Mouse (Mus musculus) forebrain, embryonic 14.5 days (tissue): ENCODE results near the gene Fam57b. TPM values are rescaled to one million over a fixed set of nuclear protein-coding genes. Genes with fewer than 3 reads are reported as not detected.
A peak's percentile ranks its signal among the peaks of the same experiment; 100 is the strongest.

Experiments used
- ATAC-seq: fragments of 200-750 bp; cut with Nextera tagmentation; 2 replicates; pipeline ENCODE4 v1.8.0; 2017; ENCODE audit warnings: mild to moderate bottlenecking, moderate library complexity
- DNase-seq: peaks from one replicate; pipeline ENCODE4 v3.0.0-alpha.2; 2015; ENCODE audit warnings: low spot score
- H3K27ac ChIP-seq: fragments of 300-500 bp; sonication (generic); 2 replicates; pipeline ENCODE4 v1.5.1; 2014; ENCODE audit warnings: low read depth, mild to moderate bottlenecking, control low read depth, low read length, moderate library complexity
- H3K27me3 ChIP-seq: fragments of 300-500 bp; sonication (generic); replicated peaks from 2 replicates; pipeline ENCODE4 v1.6.1; 2014; ENCODE audit warnings: low read length, control low read depth, mixed read lengths; ENCODE audit not compliant: control insufficient read depth, insufficient read depth
- H3K36me3 ChIP-seq: fragments of 300-500 bp; sonication (generic); 2 replicates; pipeline ENCODE4 v1.6.1; 2014; ENCODE audit warnings: low read length, control low read depth; ENCODE audit not compliant: control insufficient read depth, insufficient read depth
- H3K4me1 ChIP-seq: fragments of 300-500 bp; sonication (generic); 2 replicates; pipeline ENCODE4 v1.6.1; 2014; ENCODE audit warnings: antibody characterized with exemption, low read length, control low read depth; ENCODE audit not compliant: control insufficient read depth, insufficient read depth
- H3K4me2 ChIP-seq: fragments of 300-500 bp; sonication (generic); 2 replicates; pipeline ENCODE4 v1.6.1; 2014; ENCODE audit warnings: mild to moderate bottlenecking, control low read depth, low read length
- H3K4me3 ChIP-seq: fragments of 300-500 bp; sonication (generic); 2 replicates; pipeline ENCODE4 v1.5.1; 2014; ENCODE audit warnings: low read depth, low read length, control low read depth
- H3K9ac ChIP-seq: fragments of 300-500 bp; sonication (generic); 2 replicates; pipeline ENCODE4 v1.6.1; 2014; ENCODE audit warnings: mild to moderate bottlenecking, low read length, control low read depth, moderate library complexity
- H3K9me3 ChIP-seq: fragments of 300-500 bp; sonication (generic); replicated peaks from 2 replicates; pipeline ENCODE4 v1.6.1; 2016; ENCODE audit warnings: low read length, control low read depth, mixed read lengths; ENCODE audit not compliant: control insufficient read depth
- WGBS: fragments of 180-500 bp; shearing (Covaris S2); extraction: QIAGEN DNeasy Blood & Tissue Kit; methylation state at CpG from one replicate; pipeline ENCODE4 v1.1.7; 2014; 5-methylcytosine and 5-hydroxymethylcytosine counted together
- polyA plus RNA-seq: library from polyadenylated mRNA; unstranded; fragments of >200 nt; fragmentation: Nextera tagmentation; extraction: Ambion mirVana; gene quantifications from 2 replicates; pipeline ENCODE4 v1.2.1, GENCODE M21; 2014

The Fam57b gene
- polyA plus RNA-seq, 1 experiment from 2014 or later: 31.3 TPM

DNA sequence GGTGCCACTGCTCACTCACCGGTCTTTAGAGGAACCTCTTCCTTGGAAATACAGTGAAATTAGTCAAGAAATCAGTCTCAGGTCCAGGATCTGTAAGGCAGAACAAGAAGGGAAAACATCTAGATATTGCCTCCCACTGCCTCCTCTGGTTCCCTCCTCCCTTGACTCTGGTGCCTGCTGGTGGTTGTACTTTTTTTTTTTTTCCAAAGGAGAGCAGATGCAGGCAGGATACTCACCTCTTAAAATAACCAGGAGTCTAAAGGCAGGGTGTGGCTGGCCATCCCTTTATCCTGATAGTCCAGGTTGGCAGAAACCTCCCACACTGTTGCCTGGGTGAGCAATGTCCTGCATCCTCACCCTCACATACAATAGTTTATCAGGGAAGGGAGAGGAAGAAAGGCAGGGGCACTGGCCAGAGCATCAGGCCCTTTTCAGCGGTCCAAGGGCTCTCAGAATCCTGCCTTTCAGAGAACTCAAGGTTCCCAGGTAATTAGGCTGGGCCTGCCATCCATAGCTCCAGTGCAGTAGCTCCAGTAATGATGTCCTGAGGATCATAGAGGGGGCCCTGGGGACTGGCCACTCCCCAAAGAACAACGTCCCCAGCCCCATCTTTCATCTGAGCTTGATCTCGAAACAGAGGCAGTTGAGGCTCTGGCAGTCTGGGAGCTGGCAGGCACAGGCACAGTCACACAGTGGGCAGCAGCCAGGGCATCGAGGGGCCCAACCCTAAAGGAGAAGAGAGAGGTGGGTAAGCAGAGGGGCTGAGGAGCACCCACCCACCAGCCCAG, 3.0 kb downstream of the Fam57b start:
- peaks cover 12% of the 10 kb centered on the region for H3K4me1 ChIP-seq
- peak overlapping the region; percentile 90 for H3K4me2 ChIP-seq
- H3K4me3 ChIP-seq: peak overlapping the region; percentile 70
- H3K36me3 ChIP-seq: peaks cover 45% of the 10 kb centered on the region
- H3K27ac ChIP-seq: peak overlapping the region; percentile 95; the same call in 1 of the 2 replicates
- peak overlapping the region; percentile 76 for H3K9ac ChIP-seq
- no peak for DNase-seq
- no peak for ATAC-seq
- H3K27me3 ChIP-seq: no peaks in the 10 kb centered on the region
- no peaks in the 10 kb centered on the region for H3K9me3 ChIP-seq
- 31% methylated on average over 5 of the region's 5 CpGs for WGBS

DNA sequence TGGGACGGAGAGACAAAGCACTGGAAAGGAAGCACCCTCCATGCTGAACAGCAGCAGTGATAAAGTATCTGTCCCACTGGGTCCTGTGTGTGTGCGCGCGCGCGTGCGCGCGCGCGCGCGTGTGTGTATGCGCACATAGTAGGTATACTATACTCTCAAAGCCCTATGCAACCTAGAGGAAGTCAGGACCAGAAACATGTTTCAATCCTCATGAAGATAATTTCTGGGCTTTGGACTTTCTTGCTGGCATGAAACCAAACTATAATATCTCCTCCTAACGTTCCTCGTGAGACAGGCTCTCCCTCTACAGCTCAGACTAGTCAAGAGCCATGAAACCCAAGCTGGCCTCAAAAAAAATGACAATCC, 3.6 kb downstream of the Fam57b start:
- ATAC-seq (no peak), DNase-seq (no peak)
- peaks cover 12% of the 10 kb centered on the region for H3K4me1 ChIP-seq
- WGBS: 96% methylated on average over 16 of the region's 16 CpGs
- no peak overlapping the region for H3K27ac ChIP-seq
- no peak overlapping the region for H3K4me2 ChIP-seq
- peaks cover 40% of the 10 kb centered on the region for H3K36me3 ChIP-seq
- no peak overlapping the region for H3K9ac ChIP-seq
- no peaks in the 10 kb centered on the region for H3K9me3 ChIP-seq
- no peak overlapping the region for H3K4me3 ChIP-seq
- no peaks in the 10 kb centered on the region for H3K27me3 ChIP-seq

DNA sequence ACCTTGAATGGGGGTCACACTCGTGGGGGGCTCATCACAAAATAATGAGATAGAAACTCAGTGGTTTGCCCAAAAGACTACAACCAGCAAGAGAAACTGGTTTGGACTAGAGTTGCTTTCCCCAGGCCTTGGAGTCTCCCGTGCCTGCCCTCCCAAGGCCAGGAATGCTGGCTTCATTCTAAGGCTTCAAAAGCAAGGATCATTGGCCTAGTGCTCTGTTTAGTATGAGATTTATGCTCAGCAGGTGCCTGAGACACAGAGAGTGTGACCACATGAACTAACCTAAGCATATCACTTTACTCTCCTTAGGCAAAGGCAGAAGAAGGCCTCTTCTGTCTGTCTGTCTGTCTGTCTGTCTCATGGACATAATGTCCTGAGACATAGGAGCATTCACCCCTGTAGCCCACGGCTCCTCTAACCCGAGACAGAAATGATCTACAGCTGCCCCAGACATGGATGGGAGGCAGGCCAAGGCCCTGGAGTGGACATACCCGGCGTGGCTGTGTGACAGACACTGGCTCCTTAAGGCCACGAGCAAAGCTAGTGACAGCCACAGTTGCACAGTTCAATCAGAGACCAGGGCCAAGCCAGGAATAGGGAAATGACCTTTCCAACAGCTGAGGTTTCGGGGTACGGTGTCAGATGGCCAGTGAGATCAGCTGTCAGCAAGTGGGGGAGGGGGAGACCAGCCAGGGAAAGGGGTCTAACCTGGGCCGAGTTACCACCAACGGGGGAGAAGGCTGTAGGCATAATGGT, 4.8 kb downstream of the Fam57b start:
- DNase-seq: no peak
- H3K4me1 ChIP-seq: peaks cover 12% of the 10 kb centered on the region
- no peak overlapping the region for H3K27ac ChIP-seq
- ATAC-seq: no peak
- H3K9ac ChIP-seq: no peak overlapping the region
- H3K4me2 ChIP-seq: no peak overlapping the region
- no peaks in the 10 kb centered on the region for H3K9me3 ChIP-seq
- no peak overlapping the region for H3K4me3 ChIP-seq
- 89% methylated on average over 11 of the region's 11 CpGs for WGBS
- peaks cover 28% of the 10 kb centered on the region for H3K36me3 ChIP-seq
- no peaks in the 10 kb centered on the region for H3K27me3 ChIP-seq

DNA sequence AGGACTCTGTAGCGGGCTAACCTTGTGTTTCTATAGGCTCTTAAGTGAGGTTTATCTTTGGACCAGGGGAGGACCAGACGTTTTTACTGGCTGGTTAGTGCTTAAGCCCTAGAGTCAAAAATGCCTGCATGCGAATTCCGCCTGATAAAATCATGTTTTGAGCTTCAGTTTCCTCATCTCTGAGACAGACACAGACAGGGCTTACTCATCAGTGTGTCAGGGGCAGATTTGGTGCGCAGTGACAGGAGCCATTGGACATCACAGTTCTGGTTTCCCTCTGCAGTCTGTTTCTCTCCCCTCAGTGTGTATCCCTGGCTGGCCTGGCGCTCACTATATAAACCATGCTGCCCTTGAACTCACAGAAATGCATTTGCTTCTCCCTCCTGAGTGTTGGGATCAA, 5.7 kb downstream of the Fam57b start:
- Histone ChIP-seq H3K4me2 (no peak overlapping the region), H3K27ac (no peak overlapping the region), H3K4me1 (peaks cover 8% of the 10 kb centered on the region), H3K9ac (no peak overlapping the region), H3K4me3 (no peak overlapping the region), H3K36me3 (peaks cover 28% of the 10 kb centered on the region), H3K27me3 (no peaks in the 10 kb centered on the region), H3K9me3 (no peaks in the 10 kb centered on the region)
- WGBS: 94% methylated on average over 6 of the region's 6 CpGs
- ATAC-seq (no peak), DNase-seq (no peak)

DNA sequence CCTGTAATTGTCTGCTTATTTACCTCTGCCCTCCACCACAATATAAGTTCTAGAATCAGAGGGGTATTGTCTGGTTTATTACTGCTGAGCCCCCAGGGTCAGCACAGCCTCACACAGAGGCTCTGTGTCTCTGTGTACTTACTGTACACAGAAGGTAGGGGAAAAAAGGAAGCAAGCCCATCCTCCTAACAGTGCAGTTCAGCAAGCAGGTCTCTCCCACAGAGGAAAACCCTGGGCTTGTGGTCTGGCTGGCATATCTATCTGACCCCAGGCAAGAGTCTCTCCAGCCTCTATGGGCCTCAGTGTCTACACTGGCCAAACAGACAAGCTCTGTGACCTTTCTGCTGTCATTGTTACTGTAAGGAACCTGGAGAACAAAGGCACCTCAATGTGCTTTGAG, 6.3 kb downstream of the Fam57b start:
- Histone ChIP-seq H3K36me3 (peaks cover 28% of the 10 kb centered on the region), H3K9ac (no peak overlapping the region), H3K4me2 (no peak overlapping the region), H3K27ac (no peak overlapping the region), H3K4me3 (no peak overlapping the region), H3K4me1 (peaks cover 12% of the 10 kb centered on the region), H3K27me3 (no peaks in the 10 kb centered on the region), H3K9me3 (no peaks in the 10 kb centered on the region)
- no peak for ATAC-seq
- no peak for DNase-seq

DNA sequence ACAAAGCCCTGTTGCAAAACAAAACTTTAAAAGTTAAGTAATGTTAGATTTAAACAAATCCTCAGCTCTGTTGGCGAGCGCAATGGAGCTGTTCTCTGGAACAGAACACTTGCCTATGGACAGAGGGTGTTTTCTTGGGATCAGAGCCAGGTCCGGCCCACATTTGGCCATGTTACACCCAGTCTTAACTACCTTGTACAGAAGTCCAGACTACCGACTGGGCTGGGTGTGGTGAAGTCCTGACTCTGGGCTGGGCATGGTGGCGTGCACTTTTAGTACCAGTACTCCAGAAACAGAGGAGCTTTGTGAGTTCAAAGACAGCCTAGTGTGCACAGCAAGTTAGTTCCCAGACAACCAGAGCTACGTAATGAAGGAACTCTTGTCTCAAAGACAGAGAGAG, 9.5 kb downstream of the Fam57b start:
- H3K9ac ChIP-seq: 0 out of 2 replicates have a peak overlapping the region, but pooled peaks have one; percentile 9
- no peak overlapping the region for H3K4me3 ChIP-seq
- H3K4me2 ChIP-seq: no peak overlapping the region
- H3K4me1 ChIP-seq: peaks cover 8% of the 10 kb centered on the region
- no peak overlapping the region for H3K27ac ChIP-seq
- H3K9me3 ChIP-seq: no peaks in the 10 kb centered on the region
- ATAC-seq (no peak), DNase-seq (no peak)
- 84% methylated on average over 6 of the region's 6 CpGs for WGBS
- H3K27me3 ChIP-seq: no peaks in the 10 kb centered on the region
- peaks cover 26% of the 10 kb centered on the region for H3K36me3 ChIP-seq

DNA sequence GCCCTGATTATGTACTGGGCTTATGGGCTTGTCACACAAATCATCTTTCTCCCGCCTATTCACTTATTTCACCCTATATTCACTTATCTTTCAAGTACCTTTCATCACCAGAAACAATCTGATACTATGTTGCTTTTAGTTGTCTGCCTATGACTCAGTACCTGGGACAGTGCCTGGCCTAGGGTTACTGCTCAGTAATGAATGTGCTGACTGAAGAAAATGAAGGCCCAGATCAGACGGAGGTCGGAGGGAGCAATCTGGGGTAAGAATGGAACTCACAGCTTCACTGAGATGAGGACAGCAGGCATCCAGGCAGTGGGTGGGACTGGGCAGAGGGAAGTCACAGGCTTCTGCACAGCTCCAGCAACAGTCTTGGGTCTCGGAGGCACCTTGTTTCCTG, 9.9 kb downstream of the Fam57b start:
- ATAC-seq (no peak), DNase-seq (no peak)
- Histone ChIP-seq H3K27ac (no peak overlapping the region), H3K9me3 (no peaks in the 10 kb centered on the region), H3K27me3 (no peaks in the 10 kb centered on the region), H3K36me3 (peaks cover 25% of the 10 kb centered on the region), H3K9ac (peak overlapping the region; percentile 88; the same call in 1 of the 2 replicates), H3K4me2 (peak overlapping the region; percentile 90; the same call in 1 of the 2 replicates), H3K4me1 (peaks cover 8% of the 10 kb centered on the region), H3K4me3 (no peak overlapping the region)
- 75% methylated on average over 4 of the region's 4 CpGs for WGBS

DNA sequence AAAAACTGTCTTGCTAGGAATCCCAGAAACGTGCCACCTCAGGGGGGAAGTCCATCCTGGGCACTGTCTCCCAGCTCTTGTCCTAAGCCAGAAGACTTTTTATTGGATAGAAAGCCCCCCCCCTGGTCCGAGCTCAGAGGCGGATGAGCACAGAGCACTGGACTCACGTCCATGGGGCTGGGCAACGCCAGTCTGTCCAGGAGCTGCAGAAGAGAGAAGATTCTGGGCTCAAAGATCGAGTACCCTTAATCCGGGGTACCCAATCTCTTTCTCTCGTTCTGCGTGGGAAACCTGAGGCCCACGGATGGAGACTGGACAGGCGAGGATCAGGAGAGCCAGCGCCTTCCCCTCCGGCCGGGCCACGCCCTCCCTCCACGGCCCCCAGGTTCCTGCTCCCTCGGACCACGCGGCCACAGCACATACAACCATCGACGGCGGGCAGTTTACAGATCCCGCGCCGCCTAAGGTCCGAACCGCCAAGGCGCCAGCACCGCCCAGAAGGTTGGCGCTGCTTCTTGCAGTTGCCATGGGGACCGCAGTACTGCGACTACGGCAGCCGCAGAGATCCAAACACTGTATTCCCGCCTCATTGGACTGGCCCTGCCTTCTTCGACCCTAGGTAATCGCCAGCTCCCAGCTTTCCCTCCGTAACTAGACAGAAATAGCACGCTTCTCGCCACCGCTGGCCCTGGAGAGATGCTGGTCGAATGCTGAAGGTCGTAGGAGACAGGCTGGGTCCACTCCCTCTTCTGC, 11.4 kb downstream of the Fam57b start:
- no peaks in the 10 kb centered on the region for H3K27me3 ChIP-seq
- H3K9me3 ChIP-seq: no peaks in the 10 kb centered on the region
- peaks cover 8% of the 10 kb centered on the region for H3K4me1 ChIP-seq
- peak overlapping the region; percentile 88 for H3K9ac ChIP-seq
- H3K36me3 ChIP-seq: peaks cover 12% of the 10 kb centered on the region; the same call in 1 of the 2 replicates
- H3K27ac ChIP-seq: peak overlapping the region; percentile 67
- WGBS: under 1% methylated on average over 43 of the region's 43 CpGs
- peak overlapping the region; percentile 90 for H3K4me2 ChIP-seq
- ATAC-seq (peak; percentile 98), DNase-seq (peak; percentile 94)
- peak overlapping the region; percentile 72 for H3K4me3 ChIP-seq
